Mouse (Mus musculus) kidney, embryonic 15.5 days (tissue): ENCODE results near the gene Azgp1. TPM values are rescaled to one million over a fixed set of nuclear protein-coding genes. Genes with fewer than 3 reads are reported as not detected.

ENCODE experiments used
- polyA plus RNA-seq: library from polyadenylated mRNA; unstranded; fragments of >200 nt; fragmentation: Nextera tagmentation; extraction: Ambion mirVana; gene quantifications from 2 replicates; pipeline ENCODE4 v1.2.1, GENCODE M21; 2015

The Azgp1 gene
- polyA plus RNA-seq, 1 experiment from 2014 or later: not detected

Other genes starting within 250 kb of the Azgp1 start
- 1.8 and 2.1 TPM in 2 replicates for gene Nyap1, start 239.9 kb upstream of the Azgp1 start, polyA plus RNA-seq
- 111 and 126 TPM in 2 replicates for gene Tsc22d4, start 235.8 kb upstream of the Azgp1 start, polyA plus RNA-seq
- gene Ppp1r35, start 202.7 kb upstream of the Azgp1 start, polyA plus RNA-seq: 25.9 and 33.2 TPM in 2 replicates
- 9.2 and 10.4 TPM in 2 replicates for gene Mepce, start 193.9 kb upstream of the Azgp1 start, polyA plus RNA-seq
- 26.6 and 31.8 TPM in 2 replicates for gene Zcwpw1, start 193.7 kb upstream of the Azgp1 start, polyA plus RNA-seq
- 1.3 and 2.4 TPM in 2 replicates for gene Pilra, start 145.2 kb upstream of the Azgp1 start, polyA plus RNA-seq
- gene Pilrb1, start 123.4 kb upstream of the Azgp1 start, polyA plus RNA-seq: 0.33 and 0.66 TPM in 2 replicates
- 0.54 and 1.1 TPM in 2 replicates for gene Pilrb2, start 109.7 kb upstream of the Azgp1 start, polyA plus RNA-seq
- gene Cyp3a13, start 59.9 kb upstream of the Azgp1 start, polyA plus RNA-seq: 0.06 and 0.10 TPM in 2 replicates
- 0.05 TPM in 1 of 2 replicates, not detected in the other for gene Gjc3, start 18.4 kb upstream of the Azgp1 start, polyA plus RNA-seq
- not detected in 2 replicates for gene Smok3a, start 39.7 kb downstream of the Azgp1 start, polyA plus RNA-seq
- not detected in 2 replicates for gene Smok3b, start 39.9 kb downstream of the Azgp1 start, polyA plus RNA-seq
- not detected in 2 replicates for gene Smok3c, start 71.7 kb downstream of the Azgp1 start, polyA plus RNA-seq
- gene Zkscan1, start 103.6 kb downstream of the Azgp1 start, polyA plus RNA-seq: 22.9 and 23.5 TPM in 2 replicates
- gene Zscan21, start 135.4 kb downstream of the Azgp1 start, polyA plus RNA-seq: 61.4 and 64.6 TPM in 2 replicates
- gene Zfp113, start 174.2 kb downstream of the Azgp1 start, polyA plus RNA-seq: 23.2 and 26.4 TPM in 2 replicates
- gene Cops6, start 179.6 kb downstream of the Azgp1 start, polyA plus RNA-seq: 306 and 316 TPM in 2 replicates
- gene Ap4m1, start 190.5 kb downstream of the Azgp1 start, polyA plus RNA-seq: 24.2 and 28.2 TPM in 2 replicates
- 211 and 225 TPM in 2 replicates for gene Mcm7, start 190.9 kb downstream of the Azgp1 start, polyA plus RNA-seq
- gene Taf6, start 205.9 kb downstream of the Azgp1 start, polyA plus RNA-seq: 102 and 109 TPM in 2 replicates
- 61.9 and 62.9 TPM in 2 replicates for gene Cnpy4, start 206.0 kb downstream of the Azgp1 start, polyA plus RNA-seq
- gene Mblac1, start 212.8 kb downstream of the Azgp1 start, polyA plus RNA-seq: 8.4 and 10.5 TPM in 2 replicates
- gene Nxpe5, start 244.4 kb downstream of the Azgp1 start, polyA plus RNA-seq: not detected in 2 replicates